Mouse (Mus musculus) stomach, postnatal 0 days (tissue): Measurements from ENCODE around the gene Nlrp10.

Source experiments
- CTCF ChIP-seq: IDR thresholded peaks from 2 replicates; pipeline ENCODE4 v1.5.1; 2016; ENCODE audit warnings: antibody characterized with exemption, low read depth, mild to moderate bottlenecking, moderate library complexity
- EP300 ChIP-seq: optimal IDR thresholded peaks from 2 replicates; pipeline ENCODE3; 2016; ENCODE audit warnings: antibody characterized with exemption

DNA sequence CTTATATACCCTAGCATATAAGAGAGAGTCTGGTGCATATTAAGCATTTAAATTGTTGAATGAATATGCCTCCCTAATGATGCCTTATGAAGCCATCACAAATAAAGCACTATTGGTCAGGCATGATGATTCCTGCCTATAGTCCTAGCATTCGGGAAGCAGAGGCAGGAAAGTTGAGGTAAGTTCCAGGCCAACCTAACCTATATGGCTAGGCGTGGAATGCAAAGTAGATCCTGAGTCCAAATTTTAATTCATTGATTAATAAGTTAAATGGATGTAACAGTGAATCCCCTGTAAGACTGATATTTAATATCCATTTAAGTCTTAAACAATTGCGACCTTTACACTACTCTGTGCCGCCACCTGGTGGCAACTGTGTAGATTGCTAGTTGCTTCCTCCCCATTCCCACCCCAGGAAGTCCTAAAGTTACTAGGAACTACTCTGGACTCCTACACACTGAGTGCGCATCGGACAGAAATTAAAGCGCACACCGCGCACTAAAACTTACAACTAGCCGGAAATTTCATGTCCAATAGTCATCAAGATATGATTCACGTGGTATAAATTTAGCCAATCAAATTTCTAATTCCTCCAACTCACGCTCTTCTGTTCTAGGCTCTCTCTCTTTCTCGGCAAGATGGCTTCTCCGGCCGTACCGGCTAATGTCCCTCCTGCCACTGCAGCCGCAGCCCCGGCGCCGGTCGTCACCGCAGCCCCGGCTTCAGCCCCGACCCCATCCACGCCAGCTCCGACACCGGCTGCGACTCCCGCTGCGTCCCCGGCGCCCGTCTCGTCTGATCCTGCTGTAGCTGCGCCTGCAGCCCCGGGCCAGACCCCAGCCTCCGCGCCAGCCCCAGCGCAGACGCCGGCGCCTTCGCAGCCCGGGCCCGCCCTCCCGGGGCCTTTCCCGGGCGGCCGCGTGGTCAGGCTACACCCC is 4.1 kb upstream of the Nlrp10 start, which contains the start of gene Eif3f:
- peak; percentile 96 for TF ChIP-seq CTCF
- no peak for TF ChIP-seq EP300
